Mouse (Mus musculus): ENCODE measurements around the gene Grap2.

DNA sequence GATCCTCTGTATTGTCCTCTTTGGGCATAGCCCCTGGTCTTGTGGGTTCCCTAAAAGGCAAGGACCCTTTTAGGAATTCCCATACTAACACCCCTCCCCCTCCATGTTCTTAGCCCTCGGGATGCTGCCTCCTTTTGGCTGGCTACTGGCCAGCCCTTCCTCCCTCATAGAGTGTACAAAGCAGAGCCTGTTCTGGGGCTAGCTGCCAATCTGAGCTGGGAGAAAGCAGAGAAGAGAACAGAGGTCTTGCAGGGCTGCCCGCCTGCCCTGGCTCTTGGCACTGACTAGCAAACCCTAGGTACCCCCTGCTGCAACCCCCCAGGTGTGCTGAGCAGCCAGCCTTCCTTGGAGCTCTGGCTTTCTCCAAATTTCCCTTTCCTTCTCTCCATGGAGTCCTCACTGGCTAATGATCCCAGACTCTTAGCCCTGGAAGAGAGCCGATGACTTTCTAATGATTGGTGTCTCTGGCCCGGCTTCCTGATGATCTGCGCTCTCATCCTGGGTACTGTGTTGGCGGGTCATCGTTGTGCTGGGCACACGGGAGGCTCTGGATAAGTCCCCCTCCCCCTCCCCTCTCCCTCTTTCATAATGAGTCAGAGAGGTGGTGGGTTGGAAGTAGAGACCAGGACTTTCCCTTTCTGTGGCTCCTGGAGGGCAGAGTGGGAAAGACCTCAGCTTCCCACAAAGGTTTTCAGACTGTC is 107.3 kb downstream of the Grap2 start:
- TF ChIP-seq CTCF (IDR thresholded peaks at IDR 0.05; ENCODE audit: extremely low read depth, insufficient read depth, low read length) (no peak), POLR2A (IDR thresholded peaks at IDR 0.05; ENCODE audit: extremely low read depth, insufficient read depth, low read length) (no peak)
